Mouse (Mus musculus): ENCODE data around the gene 1810009A15Rik.

1810009A15Rik gene

GRCm38 (mm10) chr19:8920836-8921291, 32.2 kb downstream of the 1810009A15Rik start:
- DNase-seq = peak; percentile 55

DNA sequence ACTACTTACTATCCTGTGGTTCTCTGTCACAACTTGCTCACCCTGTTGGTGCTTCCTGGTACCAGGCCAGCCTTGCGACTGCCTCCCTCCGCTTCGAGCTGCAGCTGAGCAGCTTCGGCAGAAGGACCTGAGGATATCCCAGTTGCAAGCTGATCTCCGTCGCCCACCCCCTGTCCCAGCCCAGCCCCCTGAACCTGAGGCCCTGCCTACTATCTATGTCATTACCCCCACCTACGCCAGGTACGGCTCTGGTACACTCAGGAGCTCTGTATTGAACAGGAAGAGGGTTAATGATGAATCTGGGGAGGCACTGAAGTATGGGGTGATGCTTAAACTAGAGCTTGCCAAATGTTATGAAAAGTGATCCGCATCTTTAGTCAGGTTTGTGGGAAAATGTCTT, 33.1 kb downstream of the 1810009A15Rik start:
- DNase-seq = no peak

- DNase-seq = no peak
Measured at GRCm38 (mm10) chr19:8926766-8927165, 38.1 kb downstream of the 1810009A15Rik start.

- no peak for DNase-seq
Measured at GRCm38 (mm10) chr19:8927891-8928525, 39.4 kb downstream of the 1810009A15Rik start.

DNA sequence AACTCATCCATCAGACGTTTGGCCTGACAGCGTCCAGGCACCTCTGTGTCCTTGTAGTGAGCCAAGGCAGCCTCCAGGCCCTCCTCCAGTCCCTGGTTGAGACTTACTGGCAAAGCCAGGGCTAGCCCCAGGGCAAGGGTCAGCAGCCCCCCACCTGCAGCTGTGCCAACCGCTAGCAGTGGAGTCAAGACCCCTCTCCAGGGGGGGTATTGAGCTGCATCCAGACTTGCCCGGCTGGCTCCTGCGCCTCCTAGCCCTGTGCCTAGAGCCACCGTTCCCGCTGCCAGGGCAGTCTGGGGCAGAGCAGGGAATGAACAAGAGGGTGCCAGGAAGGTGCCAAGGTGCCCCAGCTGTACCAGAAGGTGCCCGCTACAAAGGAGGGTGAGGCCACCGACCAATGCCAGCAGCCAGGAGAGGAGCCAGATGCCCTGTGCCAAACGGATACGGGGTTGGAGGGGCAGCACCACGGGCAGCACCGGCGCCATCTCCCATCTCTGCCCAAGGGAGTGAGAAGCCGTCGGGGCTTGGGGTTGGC, 40.1 kb downstream of the 1810009A15Rik start:
- DNase-seq = no peak

DNA sequence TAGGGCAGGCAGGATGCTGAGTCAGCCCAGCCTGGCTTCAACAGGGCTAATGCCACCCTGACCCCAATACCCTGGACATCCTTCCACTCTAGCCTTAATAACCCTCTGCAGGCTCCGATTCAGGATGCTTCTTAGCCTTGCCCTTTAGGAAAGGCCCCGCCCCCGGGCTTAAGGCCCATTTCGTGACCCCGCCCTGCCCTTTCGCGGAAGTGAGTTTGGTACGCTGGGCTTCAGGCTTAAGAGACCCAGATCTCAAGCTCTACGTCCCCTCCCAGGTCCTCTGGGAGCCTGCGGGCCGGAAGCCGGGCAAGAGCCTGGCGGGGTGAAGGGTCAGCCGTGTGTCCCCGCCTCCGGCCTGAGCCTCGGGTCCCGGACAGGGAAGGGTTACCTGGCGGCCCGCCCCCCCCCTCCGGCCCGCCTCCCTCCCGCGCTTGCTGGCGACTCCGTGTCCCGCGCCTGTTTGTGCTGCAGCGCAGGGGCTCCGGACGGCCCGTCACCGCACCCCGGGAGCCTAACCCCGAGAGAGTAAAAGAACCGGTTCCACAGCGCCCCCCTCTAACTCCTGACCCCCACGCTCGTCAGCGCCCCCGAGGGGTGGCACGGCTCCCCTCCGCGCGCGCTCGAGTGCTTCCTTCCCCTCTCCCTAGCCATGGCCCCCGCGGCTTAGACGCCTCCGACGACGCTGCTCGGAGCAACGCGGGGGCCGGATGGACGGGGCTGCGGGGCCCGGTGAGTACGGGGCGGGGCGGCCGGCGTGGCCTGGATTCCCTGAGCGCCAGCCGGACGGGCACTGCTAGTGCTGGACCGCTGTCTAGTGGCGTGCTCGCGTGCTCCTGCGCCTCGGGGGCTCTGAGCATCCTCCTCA, 40.8 kb downstream of the 1810009A15Rik start, which contains the start of the genes Rom1 and Eml3:
Gene Rom1 (minus strand): TSS at position 133 of the 865 bp plus-strand sequence.
Gene Eml3 (plus strand): TSS at position 329 of the 865 bp plus-strand sequence.
- DNase-seq = peak; percentile 92

DNA sequence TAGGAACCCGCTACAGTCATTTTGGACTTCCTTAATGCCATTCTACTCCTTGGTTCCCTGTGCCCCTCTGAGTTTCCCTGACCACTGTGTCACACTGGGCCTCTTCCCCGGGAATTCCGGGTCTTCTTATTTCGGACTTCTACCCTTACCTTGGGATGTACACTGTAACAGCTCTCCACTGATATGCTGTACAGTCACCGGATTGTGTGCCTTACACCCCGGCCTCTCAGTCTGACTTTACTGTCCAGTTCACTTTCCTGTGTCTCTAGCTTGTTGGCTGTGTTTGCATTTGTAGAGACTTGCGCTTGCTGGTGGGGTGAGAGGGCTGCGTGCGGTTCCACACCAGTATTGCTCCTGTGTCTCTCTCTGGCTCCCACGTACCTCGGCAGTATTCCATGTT, 41.5 kb downstream of the 1810009A15Rik start:
- DNase-seq = no peak

DNA sequence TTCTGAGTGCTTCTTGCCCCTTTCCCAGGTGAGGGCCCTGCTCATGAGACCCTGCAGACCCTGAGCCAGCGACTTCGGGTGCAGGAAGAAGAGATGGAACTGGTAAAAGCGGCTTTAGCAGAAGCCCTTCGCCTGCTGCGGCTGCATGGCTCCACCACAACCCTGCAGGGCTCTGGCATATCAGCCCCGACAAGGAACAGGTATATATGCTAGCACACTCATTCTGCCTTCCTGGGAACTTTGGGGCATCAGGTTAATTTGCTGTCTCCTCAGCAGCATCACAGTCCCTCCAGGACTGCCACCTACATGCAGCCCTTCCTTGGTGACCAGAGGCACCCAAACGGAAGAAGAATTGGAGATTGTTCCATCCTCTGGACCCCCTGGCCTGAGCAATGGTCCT, 42.1 kb downstream of the 1810009A15Rik start:
- no peak for DNase-seq

DNA sequence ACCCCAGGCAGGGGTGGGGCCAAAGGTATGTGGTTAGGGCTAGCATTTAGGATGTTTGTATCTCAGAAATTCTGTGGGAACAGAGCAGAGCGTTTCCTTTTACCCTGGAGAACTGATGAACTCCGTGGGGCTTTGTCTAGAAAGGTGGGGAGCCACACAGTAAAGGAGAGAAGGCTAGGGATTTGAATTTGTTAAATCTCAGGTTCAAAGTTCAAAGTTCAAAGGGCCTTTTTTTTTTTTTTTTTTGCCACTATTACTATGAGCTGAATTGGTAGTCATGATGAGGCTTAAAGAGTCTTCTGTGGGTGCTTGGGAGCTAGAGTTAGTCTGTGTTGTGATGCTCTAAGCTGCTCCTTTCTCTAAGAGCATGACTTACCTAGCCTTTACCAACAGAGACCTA, 48.1 kb downstream of the 1810009A15Rik start:
- no peak for DNase-seq

All from kidney, postnatal 14 days (tissue).